Mouse (Mus musculus) B cell, adult 2 months (primary cell): Measurements from ENCODE around the gene Fyn.

Experiments used
- DNase-seq, 2 experiments: peaks; one replicate each; pipeline ENCODE4 v3.0.0; 2022

Fyn gene

DNA sequence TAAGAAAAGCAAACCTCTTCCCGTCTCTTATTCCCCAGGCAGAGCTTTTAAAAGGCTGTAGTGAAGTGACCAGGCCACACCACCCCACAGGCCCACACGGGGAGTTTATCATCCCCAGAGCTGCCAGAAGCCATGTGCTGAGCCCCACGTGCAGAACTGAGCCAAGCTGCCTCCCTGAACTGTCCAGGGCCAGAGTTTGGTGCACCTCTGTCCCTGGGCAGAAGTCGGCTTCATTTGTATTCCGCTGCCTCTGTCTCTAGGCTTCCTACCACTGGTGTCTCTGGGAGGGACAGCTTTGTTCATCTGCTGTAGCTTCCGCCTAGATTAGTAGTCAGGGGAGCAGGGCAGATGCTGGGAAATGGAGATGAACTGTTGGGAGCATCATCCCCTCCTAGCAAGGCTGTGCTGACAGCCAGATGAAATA, 172.8 kb downstream of the Fyn start:
- no peak for DNase-seq

DNA sequence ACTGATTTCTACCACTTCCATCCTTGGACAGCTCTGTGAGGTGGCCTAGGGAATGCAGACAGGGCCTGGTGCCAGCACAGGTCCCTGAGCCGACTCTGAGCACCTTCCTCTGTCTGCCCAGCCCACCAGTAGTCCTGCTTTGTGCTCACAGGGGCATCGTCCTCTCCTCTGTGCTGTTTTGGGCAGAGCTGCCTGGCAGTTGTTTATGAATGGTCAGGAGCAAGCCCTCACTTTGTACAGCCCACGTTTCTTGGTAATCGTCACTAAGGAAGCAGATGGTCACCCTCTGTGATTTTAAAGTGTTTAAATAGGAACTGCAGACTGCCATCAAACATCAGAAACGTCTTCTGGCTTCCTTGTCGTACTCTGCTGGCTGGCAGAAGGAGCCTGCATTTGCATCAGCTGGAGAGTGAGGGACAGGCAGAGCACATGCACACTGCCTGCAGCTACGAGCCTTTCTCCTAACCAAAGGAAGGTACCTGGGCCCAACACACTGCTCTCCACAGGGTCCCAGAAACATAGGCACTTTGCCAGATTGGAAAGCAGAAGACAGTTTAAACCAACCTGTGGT, 173.4 kb downstream of the Fyn start:
- DNase-seq, result no peak

DNA sequence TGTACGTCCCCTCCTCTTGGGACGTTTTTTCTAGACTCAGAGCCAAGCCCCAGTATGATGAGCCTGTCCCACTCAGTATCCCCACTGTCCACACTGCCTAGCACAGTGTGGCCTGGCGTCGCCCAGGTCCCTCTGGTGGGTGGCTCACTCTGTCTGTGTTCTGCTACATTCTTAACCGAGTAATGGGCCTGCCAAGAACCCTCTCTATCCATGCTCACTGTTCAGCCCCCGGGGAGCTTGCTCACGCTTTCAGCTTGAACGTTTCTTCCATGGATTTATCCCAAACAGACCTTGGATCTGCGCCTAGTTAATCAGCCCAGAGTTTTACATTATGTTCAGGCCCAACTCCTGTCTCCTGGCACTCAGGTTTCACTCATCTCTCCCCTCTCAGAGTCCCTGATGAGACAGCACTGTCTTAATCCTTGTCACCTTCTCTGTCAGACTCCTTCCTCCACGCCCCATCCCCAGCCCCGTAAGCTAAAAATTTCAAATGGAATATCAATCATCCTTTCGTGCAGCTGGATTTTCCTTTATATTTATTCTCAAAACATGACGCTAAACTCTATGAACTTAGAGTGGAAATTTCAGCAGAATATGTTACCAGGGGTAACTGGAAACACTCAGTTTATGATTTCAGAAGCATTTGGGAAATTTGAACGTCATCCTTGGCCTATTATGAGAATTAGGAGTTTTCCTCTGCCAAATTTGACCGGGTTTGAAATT, 174.0 kb downstream of the Fyn start:
- no peak for DNase-seq

DNA sequence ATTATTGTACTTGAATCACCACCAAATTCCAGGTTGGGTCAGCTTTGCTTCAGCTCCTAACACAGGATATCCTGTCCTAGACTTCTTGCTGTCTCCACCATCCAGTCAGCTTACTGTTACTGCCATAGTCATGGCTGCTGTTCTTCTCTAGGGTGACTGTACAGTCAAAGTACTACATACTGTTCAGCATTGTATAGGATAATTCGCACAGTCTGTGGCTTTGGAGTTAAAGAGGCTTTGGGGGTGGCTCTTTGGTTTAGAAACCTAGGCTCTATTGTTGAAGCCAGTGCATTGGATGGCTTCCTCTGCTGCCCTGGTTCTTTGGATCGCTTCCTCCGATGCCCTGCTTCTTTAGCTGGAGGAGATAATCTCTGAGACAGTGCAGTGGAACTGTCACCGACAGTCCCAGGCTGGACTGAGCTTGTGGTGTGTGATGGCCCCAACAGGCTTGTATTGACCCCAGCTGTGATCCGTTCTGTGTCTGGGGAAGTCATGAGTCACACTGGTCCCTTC, 174.7 kb downstream of the Fyn start:
- no peak for DNase-seq

DNA sequence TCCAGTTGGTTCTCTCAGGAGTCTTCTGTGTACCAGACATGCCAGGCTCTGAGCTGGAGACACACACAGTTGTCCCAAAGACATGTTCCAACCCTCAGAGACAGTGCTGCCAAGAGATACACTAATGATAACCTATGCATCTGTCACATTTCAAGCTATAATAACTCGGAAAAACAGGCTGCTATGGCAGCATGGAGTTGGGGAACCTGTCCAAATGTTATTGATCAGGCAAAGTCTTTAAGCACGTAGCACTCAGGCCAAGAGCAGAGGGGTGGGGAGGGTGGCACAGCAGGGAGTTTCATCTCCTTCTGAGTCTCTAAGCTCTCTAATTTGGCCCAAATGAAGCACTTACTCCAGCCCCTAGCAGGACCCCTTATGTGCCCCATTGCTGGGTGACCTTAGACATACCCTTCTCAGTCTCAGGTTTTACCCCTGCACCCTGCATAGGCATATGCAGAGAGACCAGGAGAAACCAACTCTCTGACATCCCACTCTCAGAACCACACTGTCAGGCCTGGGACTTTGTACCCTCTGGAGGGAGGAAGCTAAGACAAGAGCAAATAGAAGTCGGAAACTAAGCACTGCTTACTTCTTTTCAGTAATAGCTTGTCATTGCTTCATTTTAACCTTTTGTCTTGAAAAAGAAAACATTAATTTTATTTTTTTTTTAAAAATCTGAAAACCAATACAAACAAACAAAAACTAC, 178.9 kb downstream of the Fyn start:
- DNase-seq, result no peak

DNA sequence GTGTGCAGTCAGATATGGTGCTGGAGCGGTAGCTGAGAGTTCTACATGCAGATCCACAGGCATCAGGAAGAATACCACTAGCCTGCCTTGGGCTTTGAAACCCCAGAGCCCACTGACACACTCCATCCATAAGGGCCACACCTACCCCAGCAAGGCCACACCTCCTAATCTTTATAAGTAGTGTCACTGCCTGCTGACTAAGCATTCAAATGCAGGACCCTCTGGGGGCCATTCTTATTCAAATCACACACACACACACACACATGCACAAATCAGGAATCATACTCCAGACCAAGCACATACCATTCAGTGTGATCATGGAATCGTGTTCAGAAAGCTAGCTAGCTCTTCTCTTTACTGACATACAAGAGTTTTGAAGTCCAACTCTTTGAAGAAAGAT, 182.1 kb downstream of the Fyn start:
- no peak for DNase-seq

DNA sequence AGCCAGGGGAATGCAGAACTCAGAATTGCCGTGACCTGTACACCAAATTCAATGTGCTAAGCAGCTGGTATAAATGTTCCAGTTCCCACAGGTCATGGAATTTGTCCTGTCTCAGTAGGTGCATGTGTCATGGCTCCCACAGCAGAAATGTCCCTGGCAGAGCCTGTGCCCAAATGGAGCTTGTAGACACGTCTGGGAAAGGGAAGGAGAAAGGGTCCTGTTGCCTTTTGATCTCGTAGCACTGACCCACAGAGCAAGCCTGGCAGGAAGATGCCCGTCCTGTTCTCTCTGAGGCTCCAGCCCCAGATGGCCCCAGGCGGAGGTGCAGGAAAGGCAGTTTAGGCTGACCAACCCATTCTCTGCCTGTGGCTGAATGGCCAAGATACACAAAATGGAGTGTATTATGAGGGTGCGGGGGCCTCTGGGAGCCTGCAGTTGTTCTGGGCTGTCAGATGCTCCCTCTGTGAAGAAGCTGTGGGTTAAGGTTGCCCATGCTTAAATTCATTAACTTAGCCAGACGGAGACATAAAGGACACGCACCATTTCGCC, 183.1 kb downstream of the Fyn start:
- DNase-seq, result no peak

DNA sequence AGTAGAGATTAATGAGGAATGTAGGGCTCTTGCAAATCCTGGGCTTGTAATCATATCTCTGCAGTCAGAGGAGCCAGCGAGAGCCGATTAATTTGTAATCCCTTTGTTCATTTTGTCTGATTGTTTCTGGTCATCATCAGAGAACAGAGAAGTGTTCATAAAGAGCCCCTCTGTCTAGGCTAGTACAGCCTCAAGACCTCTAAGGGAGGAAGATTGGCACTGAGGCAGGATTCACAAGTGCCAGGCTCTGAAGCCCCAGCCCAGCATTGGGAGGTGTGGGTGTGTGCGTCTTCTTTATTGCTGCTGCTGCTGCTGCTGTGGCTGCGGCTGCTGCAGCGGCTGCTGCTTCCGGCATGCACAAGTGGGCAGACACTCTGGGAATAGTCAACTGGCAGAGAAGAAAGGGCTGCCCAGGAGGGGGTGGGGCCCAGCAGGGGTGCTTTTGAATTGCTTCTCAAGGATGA, 183.7 kb downstream of the Fyn start:
- no peak for DNase-seq

DNA sequence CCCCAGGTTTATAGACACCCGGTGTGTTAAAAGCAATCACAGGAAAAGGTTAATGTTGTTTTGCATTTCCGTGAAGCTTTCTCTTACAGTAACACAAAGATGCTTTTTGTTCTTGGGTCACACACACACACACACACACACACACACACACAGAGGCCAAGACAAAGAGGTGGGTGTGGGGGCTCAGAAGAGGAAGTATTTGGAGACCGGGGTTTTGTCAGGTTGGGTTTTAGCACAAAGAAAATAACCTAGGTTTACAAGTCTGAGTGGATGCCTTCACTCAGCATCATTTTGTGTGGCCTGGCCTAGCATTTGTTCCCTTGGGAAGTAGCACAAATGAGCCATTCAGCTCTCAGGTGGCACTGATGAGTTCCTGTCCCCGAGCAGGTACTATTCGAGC, 184.2 kb downstream of the Fyn start:
- no peak for DNase-seq

DNA sequence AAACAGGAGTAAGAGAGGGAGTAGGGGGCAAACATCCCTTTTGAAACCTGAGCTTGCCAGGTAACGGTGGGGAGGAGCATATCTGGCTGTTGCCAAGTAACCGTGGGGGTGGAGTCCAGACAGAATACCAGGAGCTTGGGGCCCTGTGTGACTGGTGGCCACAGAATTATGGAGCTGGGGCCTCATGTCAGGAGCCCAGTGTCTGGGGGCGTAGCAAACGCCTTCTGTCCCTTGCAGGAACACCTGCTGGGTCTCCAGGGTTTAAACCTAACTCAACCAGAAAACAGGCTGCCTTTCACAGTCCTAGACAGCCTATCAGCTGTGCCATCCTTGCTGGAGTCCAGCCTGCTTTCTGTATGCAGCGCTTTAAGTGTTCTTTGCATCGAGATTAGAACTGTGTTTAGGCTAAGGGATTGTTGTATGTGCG, 186.6 kb downstream of the Fyn start:
- no peak for DNase-seq

DNA sequence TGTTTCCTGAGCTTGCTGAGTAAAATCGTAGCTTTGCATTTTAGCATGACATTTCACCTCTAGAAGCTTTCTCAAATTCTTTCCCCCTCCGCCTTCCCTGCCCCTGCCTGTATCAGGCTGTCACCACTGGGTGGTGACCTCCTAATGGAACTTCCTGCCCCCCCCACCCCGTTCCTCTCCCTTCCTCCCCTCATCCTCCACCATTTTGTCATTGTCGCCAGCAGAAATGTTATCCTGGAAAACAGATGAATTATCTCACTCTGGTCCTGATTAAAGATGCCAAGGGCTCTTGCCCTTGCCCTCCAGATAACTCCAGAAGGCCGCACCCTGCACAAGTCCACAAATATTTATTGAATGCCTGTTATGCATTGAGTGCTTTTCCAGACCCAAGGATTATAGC, 187.1 kb downstream of the Fyn start:
- no peak for DNase-seq

DNA sequence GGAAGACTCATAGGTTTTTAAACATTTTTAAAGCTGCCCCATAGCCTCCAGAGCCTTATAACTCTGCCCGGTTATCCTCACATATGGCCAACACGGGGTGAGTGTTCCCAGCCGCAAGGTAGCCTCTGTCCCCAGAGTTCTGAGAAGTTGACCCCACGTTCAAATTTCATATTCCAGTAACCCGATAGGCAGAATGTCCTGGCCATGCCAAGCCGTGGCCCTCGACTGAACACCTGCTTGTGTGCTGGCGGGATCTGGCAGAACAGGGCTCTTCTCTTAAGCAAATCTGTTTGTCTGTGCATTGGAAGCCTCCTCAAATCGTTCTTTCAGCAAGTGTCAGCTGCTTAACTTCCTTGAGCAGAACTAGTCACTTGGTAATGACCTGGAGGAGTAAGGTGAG, 188.7 kb downstream of the Fyn start:
- DNase-seq, result no peak

DNA sequence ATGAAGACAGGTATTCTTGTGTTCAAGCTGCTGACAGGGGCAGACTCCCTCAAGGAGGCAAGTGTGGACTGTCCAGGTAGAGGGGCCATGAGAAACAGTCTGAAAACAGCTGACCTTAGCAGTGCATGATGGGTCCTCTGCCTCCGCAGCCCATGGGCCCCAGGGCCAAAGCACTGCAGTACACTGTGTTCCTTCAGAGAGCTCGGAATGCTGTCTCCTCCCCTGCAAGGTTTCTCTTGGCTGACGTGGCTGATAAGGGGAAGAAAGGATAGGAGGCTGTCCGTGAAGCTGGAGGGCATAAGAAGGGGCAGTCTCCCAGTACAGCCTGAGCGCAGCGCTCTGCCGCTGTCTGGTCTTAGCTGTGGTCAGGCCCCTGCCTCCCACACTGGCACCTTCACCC, 189.2 kb downstream of the Fyn start:
- DNase-seq, result no peak

DNA sequence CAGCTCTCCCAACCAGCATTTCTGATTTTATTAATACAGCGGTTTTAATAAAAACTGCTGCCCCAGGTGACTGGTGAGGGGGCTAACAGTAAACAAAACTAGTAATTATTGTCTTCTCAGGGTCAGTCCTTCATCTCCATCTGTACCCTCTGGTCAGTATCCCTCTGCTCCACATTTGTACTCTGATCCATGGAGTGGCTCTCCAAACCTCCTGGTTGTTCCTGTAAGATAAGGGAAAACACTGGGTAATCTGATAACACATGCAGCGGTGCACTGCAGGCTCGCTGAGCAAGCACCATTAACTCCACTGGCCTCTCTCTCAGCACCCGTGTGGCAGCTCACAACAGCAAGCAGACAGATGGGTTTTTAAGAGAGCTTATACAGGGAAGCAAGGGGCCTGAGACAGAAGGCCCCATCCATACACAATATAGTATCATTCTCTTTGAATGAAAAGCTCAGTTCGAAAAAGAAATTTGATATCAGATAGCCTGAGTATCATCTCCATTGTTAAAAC, 189.9 kb downstream of the Fyn start:
- DNase-seq, result no peak

DNA sequence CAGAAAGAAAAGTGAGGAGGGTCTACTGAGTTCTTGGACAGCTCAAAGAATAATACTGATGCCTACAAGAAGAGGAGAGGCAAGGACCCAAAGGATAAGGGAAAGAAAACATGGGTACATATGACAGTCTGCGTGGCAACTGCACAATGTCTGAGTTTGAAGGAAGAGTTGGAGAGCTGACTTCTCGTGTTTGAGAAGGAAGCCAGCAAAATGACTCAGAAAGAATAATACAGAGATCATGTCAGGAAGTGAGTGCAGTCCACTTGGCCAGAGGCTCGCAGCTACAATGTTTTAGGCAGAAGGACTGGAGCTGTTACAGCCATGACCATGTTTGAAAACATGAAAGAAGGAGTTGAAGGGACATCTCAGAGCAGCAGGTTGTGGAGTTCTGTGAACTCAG, 190.7 kb downstream of the Fyn start:
- no peak for DNase-seq

DNA sequence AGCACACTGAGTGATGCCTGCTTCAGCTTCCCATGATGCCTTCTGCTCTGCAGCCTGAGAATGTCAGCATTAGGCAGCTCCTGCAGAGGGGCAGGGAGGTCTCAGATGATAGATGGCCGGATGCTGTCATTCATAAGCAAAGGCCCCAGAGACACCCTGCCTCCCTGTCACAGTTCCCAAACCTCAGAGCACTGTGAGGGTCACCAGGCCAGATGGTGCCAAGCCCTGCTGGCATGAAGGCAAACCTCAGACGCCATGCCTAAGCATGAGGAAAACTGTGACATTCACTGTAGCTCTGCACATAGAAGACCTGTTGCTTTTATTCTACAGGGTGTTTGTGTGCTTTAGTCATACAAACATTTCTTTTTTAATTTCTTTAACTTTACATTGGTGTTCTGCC, 193.7 kb downstream of the Fyn start:
- no peak for DNase-seq

DNA sequence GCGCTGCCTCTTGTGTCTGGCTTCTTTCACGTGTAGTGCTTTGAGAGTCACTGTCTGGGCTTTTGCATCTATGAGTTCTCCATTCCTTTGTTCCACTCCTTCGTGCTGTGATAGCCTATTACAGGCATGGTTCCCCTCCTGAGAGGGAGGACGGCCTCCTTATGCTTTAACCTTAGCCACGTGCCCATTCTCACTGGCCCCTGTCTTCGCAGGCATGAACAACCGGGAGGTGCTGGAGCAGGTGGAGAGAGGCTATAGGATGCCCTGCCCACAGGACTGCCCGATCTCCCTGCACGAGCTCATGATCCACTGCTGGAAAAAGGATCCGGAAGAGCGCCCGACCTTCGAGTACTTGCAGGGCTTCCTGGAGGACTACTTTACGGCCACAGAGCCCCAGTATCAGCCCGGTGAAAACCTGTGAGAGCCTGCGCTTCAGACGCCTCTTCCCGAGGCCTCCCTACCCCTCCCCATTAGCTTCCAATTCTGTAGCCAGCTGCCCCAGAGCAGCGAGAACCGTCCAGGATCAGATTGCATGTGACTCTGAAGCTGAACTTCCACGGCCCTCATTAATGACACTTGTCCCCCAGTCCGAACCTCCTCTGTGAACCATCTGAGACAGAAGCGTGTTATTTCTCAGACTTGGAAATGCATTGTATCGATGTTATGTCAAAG, 195.0 kb downstream of the Fyn start:
- DNase-seq, result no peak

DNA sequence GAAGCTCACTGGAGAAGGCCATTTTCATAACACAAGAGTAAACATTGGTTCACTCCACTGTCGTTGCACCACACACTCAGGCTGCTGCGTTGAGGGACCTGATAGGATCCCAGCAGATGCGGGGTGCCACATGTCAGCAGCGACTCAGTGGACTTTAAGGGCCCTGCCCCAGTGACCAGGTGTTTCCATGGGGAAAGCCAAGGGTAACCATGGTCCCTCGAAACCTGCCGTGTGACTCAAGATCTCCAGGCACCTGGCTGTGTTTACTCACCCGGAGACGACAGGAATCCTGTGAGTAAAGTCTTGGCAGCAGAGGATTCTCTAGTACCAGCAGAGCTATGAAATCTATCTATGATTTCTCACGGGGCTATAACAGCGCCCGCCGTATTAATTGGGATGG, 198.2 kb downstream of the Fyn start:
- DNase-seq, result no peak

DNA sequence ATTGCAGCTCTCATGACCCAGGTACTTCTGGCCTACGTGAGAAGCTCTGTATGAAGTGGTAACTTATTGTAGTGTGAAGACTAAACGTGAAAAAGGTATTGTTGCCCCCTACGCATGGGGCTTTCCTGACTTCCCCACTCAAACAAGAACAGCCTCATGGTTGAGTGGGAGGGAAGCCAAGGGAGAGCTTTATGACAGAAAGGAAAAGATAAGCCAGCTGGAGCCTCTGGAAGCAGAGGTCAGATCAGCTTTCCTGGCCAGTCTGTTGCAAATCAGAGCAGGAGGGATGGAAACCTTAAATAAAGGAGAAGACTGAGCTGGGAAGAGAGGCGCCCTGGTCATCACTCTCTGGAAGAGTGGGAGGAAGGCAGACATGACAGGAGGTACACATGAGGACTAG, 200.3 kb downstream of the Fyn start:
- no peak for DNase-seq

DNA sequence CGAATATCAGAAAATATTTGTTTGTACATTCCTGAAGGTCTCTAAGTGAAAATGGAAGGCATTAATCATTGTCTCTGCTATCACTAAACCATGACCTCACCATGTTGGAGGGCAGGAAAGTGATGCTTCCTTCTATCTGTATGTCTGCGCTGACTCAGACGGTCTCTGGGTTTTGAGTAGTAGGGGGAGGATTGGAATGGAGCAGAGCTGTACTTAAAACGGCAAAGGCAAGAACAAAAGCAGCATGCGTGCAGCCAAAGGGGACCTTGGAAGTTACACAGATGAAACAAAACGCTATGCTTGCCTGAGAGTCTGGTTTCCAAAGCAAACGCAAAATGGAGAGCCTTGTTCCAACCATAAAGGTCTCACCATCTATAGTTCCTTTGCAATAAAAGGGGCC, 202.4 kb downstream of the Fyn start:
- no peak for DNase-seq

DNA sequence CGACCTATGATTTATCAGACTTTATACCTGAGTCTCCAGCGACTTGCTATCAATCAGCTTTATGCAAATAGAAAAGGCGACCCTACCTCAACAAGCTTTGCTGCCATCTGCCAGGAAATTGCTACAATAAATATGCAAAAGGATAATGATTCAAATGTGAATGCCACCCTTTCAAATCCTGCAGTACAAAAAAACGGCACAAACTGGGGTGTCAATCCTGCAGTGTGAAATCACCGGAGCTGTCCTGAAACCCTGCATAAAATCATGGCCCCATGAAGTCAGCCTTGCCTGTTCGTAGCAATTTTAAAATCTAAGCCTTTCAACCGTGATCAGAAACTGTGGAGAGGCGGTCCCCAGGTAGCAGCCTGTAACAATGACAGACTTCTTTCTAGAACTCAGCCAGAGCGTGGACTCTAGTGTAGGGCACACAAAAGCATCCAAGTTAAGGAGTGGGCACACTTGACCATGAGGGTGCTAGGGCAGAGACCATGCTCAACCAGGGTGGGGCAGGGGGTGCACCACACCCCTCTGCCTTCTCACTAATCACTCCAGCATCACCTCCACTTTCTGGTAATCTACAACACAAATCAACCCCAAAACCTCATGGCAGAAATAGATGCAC, 203.5 kb downstream of the Fyn start:
- no peak for DNase-seq

DNA sequence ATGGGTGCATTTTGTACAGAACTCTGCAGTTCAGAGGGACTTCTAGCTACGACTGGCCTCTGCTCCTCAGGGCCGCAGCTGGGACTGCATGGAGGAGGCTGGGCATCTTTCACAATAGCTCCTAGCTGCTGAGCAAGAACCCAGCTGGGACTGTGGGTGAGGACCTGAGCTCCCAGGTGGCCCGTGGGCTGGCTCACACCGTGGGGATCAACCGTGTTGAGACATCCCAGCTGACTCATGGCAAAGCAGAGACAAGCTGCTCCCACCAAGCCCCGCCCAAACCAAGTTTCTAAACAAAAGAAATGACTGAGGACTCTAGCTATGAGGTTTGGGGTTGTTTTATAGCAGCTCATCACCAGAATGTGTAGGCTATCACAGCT, 204.0 kb downstream of the Fyn start:
- DNase-seq, result no peak

DNA sequence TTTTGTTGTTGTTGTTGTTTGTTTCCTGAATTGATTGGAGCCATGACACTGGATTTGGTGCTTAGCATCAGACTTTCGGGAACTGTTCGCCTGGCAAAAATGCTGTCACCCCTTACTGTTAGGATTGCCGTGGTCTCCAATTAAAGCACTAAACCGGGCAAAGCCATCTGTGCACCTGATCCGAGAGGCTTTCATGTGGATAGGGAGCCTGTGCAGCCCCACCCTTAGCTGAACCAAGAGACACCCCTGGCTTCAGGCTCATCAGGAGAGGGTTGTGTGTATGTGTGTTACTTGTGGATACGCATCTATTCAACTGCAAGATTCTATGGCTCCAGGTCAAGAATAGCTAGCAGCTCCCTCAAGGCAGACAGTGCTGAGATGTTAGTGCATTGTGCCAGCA, 207.8 kb downstream of the Fyn start:
- DNase-seq, result no peak
